Mouse (Mus musculus): ENCODE measurements at regions not wholly inside any gene's neighbourhood (a gene's known extent, or its start where the extent isn't known, plus 50 kb on each side); places are given as distances from the start of the nearest gene placed in this dataset.

DNA sequence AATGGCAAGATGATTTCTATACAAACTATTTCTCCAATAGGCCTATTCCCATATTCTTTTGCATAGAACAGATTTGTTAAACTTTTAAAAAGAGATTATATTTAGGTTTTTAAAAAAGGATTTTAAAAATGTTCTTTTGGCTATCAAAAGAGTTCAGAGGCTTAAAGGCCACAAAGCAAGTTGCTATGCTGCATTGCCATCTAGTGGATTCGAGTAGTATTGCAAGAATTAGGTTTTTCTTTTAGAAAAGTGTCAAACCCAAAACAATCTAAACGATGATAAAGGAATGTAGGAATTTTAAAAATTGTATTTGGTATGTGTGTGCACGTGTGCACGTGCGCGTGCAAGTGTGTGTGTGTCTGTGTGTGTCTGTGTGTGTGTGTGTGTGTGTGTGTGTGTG is 73.0 kb upstream of the Ifngr1 start:
- Histone ChIP-seq H3K27me3 (ENCODE audit: control insufficient read depth, insufficient read depth, low read length) (no peaks in the 10 kb centered on the region), H3K4me1 (ENCODE audit: control insufficient read depth, insufficient read depth, low read length) (peaks cover 1% of the 10 kb centered on the region; the same call in 1 of the 2 replicates), H3K36me3 (ENCODE audit: control insufficient read depth, insufficient read depth, low read length) (no peaks in the 10 kb centered on the region), H3K9ac (ENCODE audit: low read depth, low read length) (no peak overlapping the region), H3K79me2 (ENCODE audit: control insufficient read depth, insufficient read depth, low read length) (no peaks in the 10 kb centered on the region), H3K27ac (replicated peaks; ENCODE audit: insufficient read depth, low read depth, low read length) (no peak overlapping the region), H3K4me3 (ENCODE audit: insufficient read depth, low read depth, low read length) (no peak overlapping the region)
- peak; percentile 28 for DNase-seq (ENCODE audit: extremely low read depth, low read depth, low spot score)
- WGBS = 6% methylated on average over 6 of the region's 6 CpGs
- no peak for TF ChIP-seq POLR2A (IDR thresholded peaks at IDR 0.05; ENCODE audit: extremely low read depth, insufficient read depth, low read length)
- TF ChIP-seq CTCF (IDR thresholded peaks at IDR 0.05; ENCODE audit: low read depth, low read length) = peak; percentile 17; the same call in 1 of the 2 replicates

DNA sequence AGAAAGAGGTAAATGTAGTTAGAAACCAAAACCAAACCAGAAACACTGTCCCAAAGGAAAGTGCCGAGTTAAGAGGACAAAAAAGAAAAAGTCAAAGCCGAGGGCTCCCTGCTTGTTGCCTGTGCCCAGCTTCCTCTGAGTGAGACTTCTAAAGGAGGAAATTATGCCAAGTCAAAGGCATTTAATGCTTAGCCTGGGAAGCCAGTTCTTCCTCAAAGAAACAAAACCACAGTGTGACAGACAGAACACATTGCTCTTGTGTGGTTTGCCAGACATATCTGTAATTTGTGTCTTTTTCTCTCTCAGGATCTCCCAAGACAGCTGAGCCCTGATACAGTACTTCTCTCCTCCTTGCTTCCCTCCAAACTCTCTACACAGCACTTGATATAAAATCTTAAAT is 69.6 kb upstream of the Ifngr1 start:
- Histone ChIP-seq H3K27me3 (ENCODE audit: control insufficient read depth, insufficient read depth, low read length) (no peaks in the 10 kb centered on the region), H3K27ac (replicated peaks; ENCODE audit: insufficient read depth, low read depth, low read length) (no peak overlapping the region), H3K36me3 (ENCODE audit: control insufficient read depth, insufficient read depth, low read length) (no peaks in the 10 kb centered on the region), H3K79me2 (ENCODE audit: control insufficient read depth, insufficient read depth, low read length) (no peaks in the 10 kb centered on the region), H3K4me1 (ENCODE audit: control insufficient read depth, insufficient read depth, low read length) (peaks cover 8% of the 10 kb centered on the region), H3K9ac (ENCODE audit: low read depth, low read length) (no peak overlapping the region), H3K4me3 (ENCODE audit: insufficient read depth, low read depth, low read length) (no peak overlapping the region)
- no peak for DNase-seq (ENCODE audit: extremely low read depth, low read depth, low spot score)
- 50% methylated on average over 2 of the region's 2 CpGs for WGBS
- TF ChIP-seq CTCF (IDR thresholded peaks at IDR 0.05; ENCODE audit: low read depth, low read length) (no peak), POLR2A (IDR thresholded peaks at IDR 0.05; ENCODE audit: extremely low read depth, insufficient read depth, low read length) (no peak)

DNA sequence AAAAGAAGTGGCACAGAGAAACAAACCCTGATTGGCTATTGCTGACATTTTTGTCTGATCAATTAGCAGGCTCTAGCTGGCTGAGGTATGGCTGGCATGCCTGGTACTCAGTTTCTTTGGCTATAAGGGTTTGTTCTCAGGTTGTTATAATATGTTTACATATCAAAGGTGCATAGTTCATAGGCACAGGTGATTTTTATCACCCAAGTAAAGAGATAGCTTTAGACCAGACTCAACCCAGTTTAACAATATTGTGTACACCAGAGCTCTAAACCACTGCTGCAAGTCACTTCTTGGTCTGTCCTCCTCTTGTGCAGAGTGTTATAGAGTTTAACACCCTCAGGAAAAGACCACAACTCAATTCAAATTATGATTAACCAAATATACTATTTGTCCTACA is 65.8 kb upstream of the Ifngr1 start:
- no peak for DNase-seq (ENCODE audit: extremely low read depth, low read depth, low spot score)
- no peaks in the 10 kb centered on the region for H3K36me3 ChIP-seq (ENCODE audit: control insufficient read depth, insufficient read depth, low read length)

DNA sequence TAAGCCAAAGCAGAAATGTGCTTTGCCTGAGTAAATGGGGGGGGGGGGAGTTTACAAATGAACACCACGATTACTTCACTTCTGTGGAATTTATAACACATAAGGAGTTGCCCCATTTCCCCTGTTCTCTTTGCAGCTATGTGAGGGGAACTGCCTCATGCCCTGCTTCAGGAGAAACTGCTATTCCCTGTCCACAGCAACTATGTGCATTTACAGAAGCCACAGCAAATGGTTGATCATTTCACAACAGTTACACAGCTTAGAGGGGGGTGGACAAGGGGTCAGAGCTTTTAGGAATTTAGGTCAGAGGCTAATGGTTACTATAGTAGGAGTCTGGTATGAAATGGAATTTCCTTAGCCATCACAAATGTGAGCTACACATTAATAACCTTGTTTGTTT is 65.4 kb upstream of the Ifngr1 start:
- Histone ChIP-seq H3K79me2 (ENCODE audit: control insufficient read depth, insufficient read depth, low read length) (no peaks in the 10 kb centered on the region), H3K27ac (replicated peaks; ENCODE audit: insufficient read depth, low read depth, low read length) (no peak overlapping the region), H3K9ac (ENCODE audit: low read depth, low read length) (no peak overlapping the region), H3K4me3 (ENCODE audit: insufficient read depth, low read depth, low read length) (no peak overlapping the region), H3K36me3 (ENCODE audit: control insufficient read depth, insufficient read depth, low read length) (no peaks in the 10 kb centered on the region), H3K27me3 (ENCODE audit: control insufficient read depth, insufficient read depth, low read length) (no peaks in the 10 kb centered on the region), H3K4me1 (ENCODE audit: control insufficient read depth, insufficient read depth, low read length) (peaks cover 8% of the 10 kb centered on the region)
- TF ChIP-seq POLR2A (IDR thresholded peaks at IDR 0.05; ENCODE audit: extremely low read depth, insufficient read depth, low read length) = no peak
- TF ChIP-seq CTCF (IDR thresholded peaks at IDR 0.05; ENCODE audit: low read depth, low read length) = no peak
- DNase-seq (ENCODE audit: extremely low read depth, low read depth, low spot score) = peak; percentile 23
- 3% methylated on average over 1 of the region's 1 CpGs for WGBS

More for the DNA sequence above, 65.8 kb upstream of the Ifngr1 start:
- TF ChIP-seq POLR2A (IDR thresholded peaks at IDR 0.05; ENCODE audit: extremely low read depth, insufficient read depth, low read length) = no peak
- no peak for TF ChIP-seq CTCF (IDR thresholded peaks at IDR 0.05; ENCODE audit: low read depth, low read length)
- H3K27me3 ChIP-seq (ENCODE audit: control insufficient read depth, insufficient read depth, low read length) = no peaks in the 10 kb centered on the region
- no peak overlapping the region for H3K4me3 ChIP-seq (ENCODE audit: insufficient read depth, low read depth, low read length)
- H3K9ac ChIP-seq (ENCODE audit: low read depth, low read length) = no peak overlapping the region
- no peak overlapping the region for H3K27ac ChIP-seq (replicated peaks; ENCODE audit: insufficient read depth, low read depth, low read length)
- peaks cover 7% of the 10 kb centered on the region for H3K4me1 ChIP-seq (ENCODE audit: control insufficient read depth, insufficient read depth, low read length)
- H3K79me2 ChIP-seq (ENCODE audit: control insufficient read depth, insufficient read depth, low read length) = no peaks in the 10 kb centered on the region

DNA sequence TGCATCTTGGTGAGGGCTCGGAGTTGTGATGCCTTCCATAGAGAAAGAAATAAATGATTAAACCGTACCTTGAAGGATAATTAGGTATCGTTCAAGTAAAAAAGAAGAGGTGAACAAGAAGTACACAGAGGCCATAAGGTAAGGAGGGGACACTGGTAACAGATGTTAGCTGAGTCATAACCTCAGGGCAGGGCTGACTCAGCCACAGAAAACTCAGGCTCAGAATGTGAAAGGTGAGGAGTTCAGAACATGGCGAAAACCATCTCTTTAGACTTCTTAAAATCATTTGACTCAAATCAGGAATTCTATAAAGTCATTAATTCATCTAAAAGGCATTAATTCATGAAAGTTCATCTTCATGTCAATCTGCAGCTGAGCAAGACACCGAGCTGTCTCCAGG is 62.1 kb upstream of the Ifngr1 start:
- H3K27me3 ChIP-seq (ENCODE audit: control insufficient read depth, insufficient read depth, low read length) = no peaks in the 10 kb centered on the region
- WGBS = 93% methylated on average over 5 of the region's 5 CpGs
- H3K27ac ChIP-seq (replicated peaks; ENCODE audit: insufficient read depth, low read depth, low read length) = no peak overlapping the region
- no peaks in the 10 kb centered on the region for H3K36me3 ChIP-seq (ENCODE audit: control insufficient read depth, insufficient read depth, low read length)
- peaks cover 15% of the 10 kb centered on the region for H3K4me1 ChIP-seq (ENCODE audit: control insufficient read depth, insufficient read depth, low read length)
- H3K9ac ChIP-seq (ENCODE audit: low read depth, low read length) = no peak overlapping the region
- DNase-seq (ENCODE audit: extremely low read depth, low read depth, low spot score) = no peak
- no peak overlapping the region for H3K4me3 ChIP-seq (ENCODE audit: insufficient read depth, low read depth, low read length)
- H3K79me2 ChIP-seq (ENCODE audit: control insufficient read depth, insufficient read depth, low read length) = no peaks in the 10 kb centered on the region
- no peak for TF ChIP-seq CTCF (IDR thresholded peaks at IDR 0.05; ENCODE audit: low read depth, low read length)
- no peak for TF ChIP-seq POLR2A (IDR thresholded peaks at IDR 0.05; ENCODE audit: extremely low read depth, insufficient read depth, low read length)

DNA sequence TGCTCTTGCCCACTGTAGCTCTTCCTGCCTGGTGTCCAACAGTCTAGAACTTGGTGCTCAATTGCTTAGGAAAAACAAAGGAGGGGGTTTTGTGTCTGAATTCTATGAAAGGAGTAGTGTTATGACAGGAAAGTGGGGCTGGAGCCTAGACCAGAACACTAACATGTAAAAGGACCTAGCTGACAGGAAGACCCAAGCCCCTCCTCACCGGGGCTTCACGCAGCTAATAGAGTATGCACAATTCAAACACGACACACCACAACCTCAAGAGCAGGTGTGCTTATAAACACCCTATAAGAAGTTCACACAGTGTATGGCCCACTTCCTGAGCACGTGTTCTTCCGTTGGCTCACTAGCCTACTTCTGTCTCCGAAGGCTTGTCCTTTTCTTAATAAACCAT is 61.7 kb upstream of the Ifngr1 start:
- no peak overlapping the region for H3K4me3 ChIP-seq (ENCODE audit: insufficient read depth, low read depth, low read length)
- no peaks in the 10 kb centered on the region for H3K79me2 ChIP-seq (ENCODE audit: control insufficient read depth, insufficient read depth, low read length)
- H3K27me3 ChIP-seq (ENCODE audit: control insufficient read depth, insufficient read depth, low read length) = no peaks in the 10 kb centered on the region
- TF ChIP-seq POLR2A (IDR thresholded peaks at IDR 0.05; ENCODE audit: extremely low read depth, insufficient read depth, low read length) (no peak), CTCF (IDR thresholded peaks at IDR 0.05; ENCODE audit: low read depth, low read length) (no peak)
- no peak for DNase-seq (ENCODE audit: extremely low read depth, low read depth, low spot score)
- H3K27ac ChIP-seq (replicated peaks; ENCODE audit: insufficient read depth, low read depth, low read length) = no peak overlapping the region
- 95% methylated on average over 6 of the region's 6 CpGs for WGBS
- no peaks in the 10 kb centered on the region for H3K36me3 ChIP-seq (ENCODE audit: control insufficient read depth, insufficient read depth, low read length)
- H3K9ac ChIP-seq (ENCODE audit: low read depth, low read length) = no peak overlapping the region
- peaks cover 15% of the 10 kb centered on the region for H3K4me1 ChIP-seq (ENCODE audit: control insufficient read depth, insufficient read depth, low read length)
